Mouse (Mus musculus): ENCODE data around the gene Cdt1. TPM values are rescaled to one million over a fixed set of nuclear protein-coding genes. Genes with fewer than 3 reads are reported as not detected.

Gene Cdt1
- total and polyA plus RNA-seq, 3 experiments: 2.0 to 3.5 (median 2.7) TPM

GRCm38 (mm10) chr8:122537033-122537432 lies 30.8 kb upstream of the Cdt1 start:
- TF ChIP-seq CTCF (IDR thresholded peaks at IDR 0.05) (no peak), EP300 (IDR thresholded peaks at IDR 0.05; ENCODE audit: insufficient read depth, low read depth, low read length) (no peak), POLR2A (IDR thresholded peaks at IDR 0.05; ENCODE audit: insufficient read depth, low read depth, low read length) (no peak)
- 21% methylated on average over 6 of the region's 6 CpGs for WGBS
- H3K4me3 ChIP-seq: no peak overlapping the region
- H3K4me1 ChIP-seq (ENCODE audit: control insufficient read depth, insufficient read depth, low read length): peaks cover 8% of the 10 kb centered on the region
- H3K9ac ChIP-seq (ENCODE audit: low read depth, low read length): no peak overlapping the region
- no peak overlapping the region; the same call in 1 of the 2 replicates for H3K27ac ChIP-seq
- H3K27me3 ChIP-seq (ENCODE audit: control insufficient read depth, insufficient read depth, low read length): no peaks in the 10 kb centered on the region
- no peaks in the 10 kb centered on the region for H3K36me3 ChIP-seq (ENCODE audit: control insufficient read depth, insufficient read depth, low read length)
- no peak for DNase-seq
- peaks cover 1% of the 10 kb centered on the region; the same call in 1 of the 2 replicates for H3K79me2 ChIP-seq (replicated peaks; ENCODE audit: control insufficient read depth, insufficient read depth, low read length)
- intact Hi-C loops (cut with DNase I): no loop called here

GRCm38 (mm10) chr8:122537812-122538211 lies 30.0 kb upstream of the Cdt1 start:
- Histone ChIP-seq H3K79me2 (replicated peaks; ENCODE audit: control insufficient read depth, insufficient read depth, low read length) (peaks cover 1% of the 10 kb centered on the region), H3K27ac (no peak overlapping the region; the same call in 1 of the 2 replicates), H3K9ac (ENCODE audit: low read depth, low read length) (no peak overlapping the region), H3K4me1 (ENCODE audit: control insufficient read depth, insufficient read depth, low read length) (peaks cover 8% of the 10 kb centered on the region), H3K4me3 (no peak overlapping the region), H3K27me3 (ENCODE audit: control insufficient read depth, insufficient read depth, low read length) (no peaks in the 10 kb centered on the region), H3K36me3 (ENCODE audit: control insufficient read depth, insufficient read depth, low read length) (no peaks in the 10 kb centered on the region)
- 61% methylated on average over 2 of the region's 2 CpGs for WGBS
- intact Hi-C loops (cut with DNase I): no loop called here
- TF ChIP-seq CTCF (IDR thresholded peaks at IDR 0.05): no peak
- no peak for DNase-seq

GRCm38 (mm10) chr8:122538310-122539076 lies 29.3 kb upstream of the Cdt1 start:
- Histone ChIP-seq H3K27me3 (ENCODE audit: control insufficient read depth, insufficient read depth, low read length) (no peaks in the 10 kb centered on the region), H3K79me2 (replicated peaks; ENCODE audit: control insufficient read depth, insufficient read depth, low read length) (peaks cover 3% of the 10 kb centered on the region), H3K27ac (no peak overlapping the region), H3K9ac (ENCODE audit: low read depth, low read length) (no peak overlapping the region), H3K4me1 (ENCODE audit: control insufficient read depth, insufficient read depth, low read length) (peaks cover 8% of the 10 kb centered on the region), H3K4me3 (no peak overlapping the region), H3K36me3 (ENCODE audit: control insufficient read depth, insufficient read depth, low read length) (no peaks in the 10 kb centered on the region)
- WGBS: 74% methylated on average over 9 of the region's 9 CpGs
- no peak for DNase-seq
- TF ChIP-seq POLR2A (IDR thresholded peaks at IDR 0.05; ENCODE audit: insufficient read depth, low read depth, low read length): no peak
- TF ChIP-seq CTCF (IDR thresholded peaks at IDR 0.05): no peak
- TF ChIP-seq EP300 (IDR thresholded peaks at IDR 0.05; ENCODE audit: insufficient read depth, low read depth, low read length): no peak
- intact Hi-C loops (cut with DNase I): no loop called here

GRCm38 (mm10) chr8:122544138-122544537 lies 23.7 kb upstream of the Cdt1 start:
- Histone ChIP-seq H3K4me3 (no peak overlapping the region), H3K36me3 (ENCODE audit: control insufficient read depth, insufficient read depth, low read length) (no peaks in the 10 kb centered on the region), H3K27ac (no peak overlapping the region), H3K4me1 (ENCODE audit: control insufficient read depth, insufficient read depth, low read length) (peaks cover 13% of the 10 kb centered on the region), H3K79me2 (replicated peaks; ENCODE audit: control insufficient read depth, insufficient read depth, low read length) (peaks cover 8% of the 10 kb centered on the region), H3K27me3 (ENCODE audit: control insufficient read depth, insufficient read depth, low read length) (no peaks in the 10 kb centered on the region), H3K9ac (ENCODE audit: low read depth, low read length) (no peak overlapping the region)
- WGBS: 91% methylated on average over 8 of the region's 8 CpGs
- intact Hi-C loops (cut with DNase I): no loop called here
- TF ChIP-seq EP300 (IDR thresholded peaks at IDR 0.05; ENCODE audit: insufficient read depth, low read depth, low read length) (no peak), POLR2A (IDR thresholded peaks at IDR 0.05; ENCODE audit: insufficient read depth, low read depth, low read length) (no peak), CTCF (IDR thresholded peaks at IDR 0.05) (no peak)
- DNase-seq: no peak

GRCm38 (mm10) chr8:122546066-122546755 lies 21.6 kb upstream of the Cdt1 start:
- peaks cover 8% of the 10 kb centered on the region for H3K79me2 ChIP-seq (replicated peaks; ENCODE audit: control insufficient read depth, insufficient read depth, low read length)
- peak overlapping the region; percentile 80 for H3K27ac ChIP-seq
- 63% methylated on average over 7 of the region's 7 CpGs for WGBS
- H3K27me3 ChIP-seq (ENCODE audit: control insufficient read depth, insufficient read depth, low read length): no peaks in the 10 kb centered on the region
- no peak for DNase-seq
- H3K36me3 ChIP-seq (ENCODE audit: control insufficient read depth, insufficient read depth, low read length): no peaks in the 10 kb centered on the region
- peaks cover 13% of the 10 kb centered on the region for H3K4me1 ChIP-seq (ENCODE audit: control insufficient read depth, insufficient read depth, low read length)
- intact Hi-C loops (cut with DNase I): no loop called here
- no peak overlapping the region; the same call in 1 of the 2 replicates for H3K9ac ChIP-seq (ENCODE audit: low read depth, low read length)
- H3K4me3 ChIP-seq: no peak overlapping the region
- no peak for TF ChIP-seq POLR2A (IDR thresholded peaks at IDR 0.05; ENCODE audit: insufficient read depth, low read depth, low read length)
- no peak for TF ChIP-seq CTCF (IDR thresholded peaks at IDR 0.05)
- no peak for TF ChIP-seq EP300 (IDR thresholded peaks at IDR 0.05; ENCODE audit: insufficient read depth, low read depth, low read length)
